9 mouse cellular contexts compared by ENCODE assay signal in genomic region chr17:6960349-6960748, GRCm38 (mm10). TPM values are rescaled to one million over a fixed set of nuclear protein-coding genes. Genes with fewer than 3 reads are reported as not detected.
A peak's percentile ranks its signal among the peaks of the same experiment; 100 is the strongest.
DNase-seq lines count a peak whose midpoint lies in the region; ATAC-seq and TF ChIP-seq lines count a peak whose summit lies in the region.
"Not testable (repeated sequence)": the region's sequence is repeated elsewhere in the genome, so short reads cannot be mapped to it uniquely, and the experiment has no call there.
"Had no signal": no experiment of that assay in that cellular context is flagged by ENCODE, and none has a peak within 500 bp of the region (broad histone marks: within the 10 kb centered on the region; RNA-seq: fewer than 3 reads in every experiment).

No protein-coding gene starts in this region.

- 1% methylated on average over 12 of the region's 12 CpGs for WGBS in forebrain, embryonic 15.5 days
- WGBS in heart, postnatal 0 days, result under 1% methylated on average over 10 of the region's 12 CpGs
- under 1% methylated on average over 12 of the region's 12 CpGs for WGBS in intestine, postnatal 0 days
- WGBS in limb, embryonic 15.5 days, result under 1% methylated on average over 12 of the region's 12 CpGs
- WGBS in macrophage (ENCODE audit: missing documents), result 0% methylated on average over 4 of the region's 12 CpGs
- WGBS in neural tube, embryonic 13.5 days, result 2% methylated on average over 12 of the region's 12 CpGs

- not testable (repeated sequence) for H3K36me3 ChIP-seq in forebrain, embryonic 15.5 days; heart, postnatal 0 days (replicated peaks; ENCODE audit: control insufficient read depth, insufficient read depth, low read length); intestine, postnatal 0 days (ENCODE audit: control insufficient read depth, insufficient read depth); limb, embryonic 15.5 days; macrophage (ENCODE audit: inconsistent target); neural tube, embryonic 13.5 days

- H3K9me3 ChIP-seq in forebrain, embryonic 15.5 days; heart, postnatal 0 days (replicated peaks; ENCODE audit: control insufficient read depth, low read length); intestine, postnatal 0 days (ENCODE audit: control insufficient read depth); limb, embryonic 15.5 days; neural tube, embryonic 13.5 days: not testable (repeated sequence)

- not testable (repeated sequence) for ATAC-seq in forebrain, embryonic 15.5 days (replicated peaks); heart, postnatal 0 days (ENCODE audit: insufficient read depth, low read depth); intestine, postnatal 0 days; limb, embryonic 15.5 days (ENCODE audit: insufficient number of reproducible peaks, low FRiP score, low TSS enrichment, low read depth); neural tube, embryonic 13.5 days (ENCODE audit: low read depth)

- TF ChIP-seq CTCF in heart, postnatal 0 days (IDR thresholded peaks at IDR 0.05; ENCODE audit: low read depth); intestine, postnatal 0 days (IDR thresholded peaks at IDR 0.05; ENCODE audit: low read depth): not testable (repeated sequence)

- H3K9ac ChIP-seq in forebrain, embryonic 15.5 days (replicated peaks), result peak overlapping the region; percentile 45; the same call in 1 of the 2 replicates
- not testable (repeated sequence) for H3K9ac ChIP-seq in heart, postnatal 0 days (replicated peaks; ENCODE audit: low read depth, low read length); limb, embryonic 15.5 days
- 0 out of 2 replicates have a peak overlapping the region, but pooled peaks have one; percentile 42 for H3K9ac ChIP-seq in intestine, postnatal 0 days (ENCODE audit: low read depth, low read length)
- H3K9ac ChIP-seq in neural tube, embryonic 13.5 days, result peak overlapping the region; percentile 71

- H3K27ac ChIP-seq in forebrain, embryonic 15.5 days (replicated peaks); heart, postnatal 0 days (ENCODE audit: low read depth); intestine, postnatal 0 days (ENCODE audit: low read depth, low read length); limb, embryonic 15.5 days; macrophage; neural tube, embryonic 13.5 days (replicated peaks): not testable (repeated sequence)

- DNase-seq in embryo, embryonic 10 days (ENCODE audit: low spot score), result peak; percentile 4
- DNase-seq in heart, postnatal 0 days (ENCODE audit: low spot score), result not testable (repeated sequence)

- not testable (repeated sequence) for H3K27me3 ChIP-seq in forebrain, embryonic 15.5 days; heart, postnatal 0 days (ENCODE audit: control insufficient read depth, insufficient read depth, low read length); intestine, postnatal 0 days (replicated peaks; ENCODE audit: control insufficient read depth, insufficient read depth, low read length); limb, embryonic 15.5 days; neural tube, embryonic 13.5 days

- H3K4me1 ChIP-seq in forebrain, embryonic 15.5 days; heart, postnatal 0 days (ENCODE audit: control insufficient read depth, insufficient read depth); intestine, postnatal 0 days (replicated peaks; ENCODE audit: control insufficient read depth, insufficient read depth, low read length); limb, embryonic 15.5 days; neural tube, embryonic 13.5 days (replicated peaks): not testable (repeated sequence)

- not testable (repeated sequence) for H3K79me2 ChIP-seq in macrophage (ENCODE audit: inconsistent target)

- TF ChIP-seq EP300 in heart, postnatal 0 days (IDR thresholded peaks at IDR 0.05; ENCODE audit: low read depth), result not testable (repeated sequence)

- peak overlapping the region; percentile 42 for H3K4me2 ChIP-seq in forebrain, embryonic 15.5 days (replicated peaks)
- peak overlapping the region; percentile 54 for H3K4me2 ChIP-seq in heart, postnatal 0 days (ENCODE audit: low read depth, low read length)
- H3K4me2 ChIP-seq in intestine, postnatal 0 days (replicated peaks; ENCODE audit: low read depth), result peak overlapping the region; percentile 56
- H3K4me2 ChIP-seq in limb, embryonic 15.5 days, result peak overlapping the region; percentile 36
- peak overlapping the region; percentile 56 for H3K4me2 ChIP-seq in neural tube, embryonic 13.5 days

- H3K4me3 ChIP-seq in forebrain, embryonic 15.5 days, result peak overlapping the region; percentile 51
- H3K4me3 ChIP-seq in heart, postnatal 0 days (ENCODE audit: low read depth, low read length), result peak overlapping the region; percentile 56
- peak overlapping the region; percentile 43 for H3K4me3 ChIP-seq in intestine, postnatal 0 days (ENCODE audit: low read depth, low read length)
- H3K4me3 ChIP-seq in limb, embryonic 15.5 days, result peak overlapping the region; percentile 49
- peak overlapping the region; percentile 30 for H3K4me3 ChIP-seq in macrophage (ENCODE audit: inconsistent target)
- peak overlapping the region; percentile 50 for H3K4me3 ChIP-seq in neural tube, embryonic 13.5 days

RNA-seq across cellular contexts. Expression of gene Tagap1, which starts 0.6 kb away (rescaled TPM):
- 46.1 and 48.1 TPM in 2 replicates for polyA plus RNA-seq in forebrain, embryonic 15.5 days (2015; fragmentation: Nextera tagmentation; extraction: Ambion mirVana)
- 14.6 and 15.7 TPM in 2 replicates for total RNA-seq in heart, postnatal 0 days (2014; rRNA removed; ENCODE audit: low replicate concordance)
- polyA plus RNA-seq in heart, postnatal 0 days (2015; fragmentation: Nextera tagmentation; extraction: Ambion mirVana), result 16.2 and 16.3 TPM in 2 replicates
- 12.4 and 12.6 TPM in 2 replicates for polyA plus RNA-seq in intestine, postnatal 0 days (2015; fragmentation: Nextera tagmentation; extraction: Ambion mirVana)
- polyA plus RNA-seq in limb, embryonic 15.5 days (2015; fragmentation: Nextera tagmentation; extraction: Ambion mirVana), result 40.2 and 44.6 TPM in 2 replicates
- total RNA-seq in macrophage (2018; cell fraction: chromatin; rRNA removed), result 10 to 100 TPM; 20.7 to 80.4 (median 47.9) TPM
- total RNA-seq in macrophage (2018; cell fraction: cytosol; rRNA removed), result 1 to 10 TPM; 4.2 to 9.4 (median 6.5) TPM
- 10 to 100 TPM; 22.6 to 52.4 (median 38.5) TPM for total RNA-seq in macrophage (2018; cell fraction: nucleus; rRNA removed)
- 9.0 to 13.2 TPM (median 10.1 TPM) in 3 replicates for polyA plus RNA-seq in macrophage (2018)
- polyA plus RNA-seq in neural tube, embryonic 13.5 days (2015; fragmentation: Nextera tagmentation; extraction: Ambion mirVana), result 50.0 and 50.7 TPM in 2 replicates

RNA-seq across cellular contexts. Expression of gene Rnaset2b, which starts 10.1 kb away (rescaled TPM):
- 85.4 and 96.0 TPM in 2 replicates for polyA plus RNA-seq in forebrain, embryonic 15.5 days (2015; fragmentation: Nextera tagmentation; extraction: Ambion mirVana)
- total RNA-seq in heart, postnatal 0 days (2014; rRNA removed; ENCODE audit: low replicate concordance), result 106 and 142 TPM in 2 replicates
- 331 and 343 TPM in 2 replicates for polyA plus RNA-seq in heart, postnatal 0 days (2015; fragmentation: Nextera tagmentation; extraction: Ambion mirVana)
- 315 and 316 TPM in 2 replicates for polyA plus RNA-seq in intestine, postnatal 0 days (2015; fragmentation: Nextera tagmentation; extraction: Ambion mirVana)
- 171 and 190 TPM in 2 replicates for polyA plus RNA-seq in limb, embryonic 15.5 days (2015; fragmentation: Nextera tagmentation; extraction: Ambion mirVana)
- total RNA-seq in macrophage (2018; cell fraction: chromatin; rRNA removed), result 1,000 to 10,000 TPM in 1 of 26 experiments, 100 to 1,000 TPM in 23, 10 to 100 TPM in 2; 85.4 to 1,245 (median 190) TPM
- total RNA-seq in macrophage (2018; cell fraction: cytosol; rRNA removed), result 100 to 1,000 TPM; 201 to 570 (median 329) TPM
- 100 to 1,000 TPM; 112 to 995 (median 230) TPM for total RNA-seq in macrophage (2018; cell fraction: nucleus; rRNA removed)
- polyA plus RNA-seq in macrophage (2018), result 193 to 549 TPM (median 353 TPM) in 3 replicates
- polyA plus RNA-seq in neural tube, embryonic 13.5 days (2015; fragmentation: Nextera tagmentation; extraction: Ambion mirVana), result 95.7 and 102 TPM in 2 replicates

RNA-seq across cellular contexts. Expression of gene Rsph3b, which starts 11.9 kb away (rescaled TPM):
- polyA plus RNA-seq in forebrain, embryonic 15.5 days (2015; fragmentation: Nextera tagmentation; extraction: Ambion mirVana), result 48.2 and 51.7 TPM in 2 replicates
- 72.9 and 74.7 TPM in 2 replicates for total RNA-seq in heart, postnatal 0 days (2014; rRNA removed; ENCODE audit: low replicate concordance)
- 99.8 and 100 TPM in 2 replicates for polyA plus RNA-seq in heart, postnatal 0 days (2015; fragmentation: Nextera tagmentation; extraction: Ambion mirVana)
- polyA plus RNA-seq in intestine, postnatal 0 days (2015; fragmentation: Nextera tagmentation; extraction: Ambion mirVana), result 35.6 and 35.7 TPM in 2 replicates
- polyA plus RNA-seq in limb, embryonic 15.5 days (2015; fragmentation: Nextera tagmentation; extraction: Ambion mirVana), result 35.7 and 42.1 TPM in 2 replicates
- 10 to 100 TPM in 14 of 26 experiments, 1 to 10 TPM in 12; 3.3 to 21.6 (median 11.0) TPM for total RNA-seq in macrophage (2018; cell fraction: chromatin; rRNA removed)
- total RNA-seq in macrophage (2018; cell fraction: cytosol; rRNA removed), result 10 to 100 TPM; 11.5 to 24.8 (median 15.4) TPM
- 10 to 100 TPM in 20 of 26 experiments, 1 to 10 TPM in 6; 7.4 to 24.2 (median 12.0) TPM for total RNA-seq in macrophage (2018; cell fraction: nucleus; rRNA removed)
- polyA plus RNA-seq in macrophage (2018), result 14.6 to 20.9 TPM (median 18.2 TPM) in 3 replicates
- polyA plus RNA-seq in neural tube, embryonic 13.5 days (2015; fragmentation: Nextera tagmentation; extraction: Ambion mirVana), result 49.8 and 56.1 TPM in 2 replicates

RNA-seq across cellular contexts. Expression of gene Gm49721, which starts 18.4 kb away (rescaled TPM):
- 0.20 and 0.42 TPM in 2 replicates for polyA plus RNA-seq in forebrain, embryonic 15.5 days (2015; fragmentation: Nextera tagmentation; extraction: Ambion mirVana)
- total RNA-seq in heart, postnatal 0 days (2014; rRNA removed; ENCODE audit: low replicate concordance), result not detected in 2 replicates
- 0.05 and 0.10 TPM in 2 replicates for polyA plus RNA-seq in heart, postnatal 0 days (2015; fragmentation: Nextera tagmentation; extraction: Ambion mirVana)
- polyA plus RNA-seq in intestine, postnatal 0 days (2015; fragmentation: Nextera tagmentation; extraction: Ambion mirVana), result 0.09 and 0.13 TPM in 2 replicates
- 0.41 TPM in 1 of 2 replicates, not detected in the other for polyA plus RNA-seq in limb, embryonic 15.5 days (2015; fragmentation: Nextera tagmentation; extraction: Ambion mirVana)
- 1 to 10 TPM in 7 of 26 experiments, under 1 TPM in 13, not detected in 6; 0.29 to 1.7 (median 0.89) TPM for total RNA-seq in macrophage (2018; cell fraction: chromatin; rRNA removed)
- total RNA-seq in macrophage (2018; cell fraction: cytosol; rRNA removed), result under 1 TPM in 9 of 26 experiments, not detected in 17; 0.06 to 0.24 (median 0.09) TPM
- 1 to 10 TPM in 8 of 26 experiments, under 1 TPM in 9, not detected in 9; 0.40 to 5.4 (median 0.84) TPM for total RNA-seq in macrophage (2018; cell fraction: nucleus; rRNA removed)
- 0.22 TPM in 1 of 3 replicates, not detected in the others for polyA plus RNA-seq in macrophage (2018)
- polyA plus RNA-seq in neural tube, embryonic 13.5 days (2015; fragmentation: Nextera tagmentation; extraction: Ambion mirVana), result 0.47 TPM in 1 of 2 replicates, not detected in the other
- total RNA-seq: heart, postnatal 25 days had no signal
- polyA plus RNA-seq: G1E had no signal
